In genomic region chr8:74994540-74994939, GRCm38 (mm10) we compare ENCODE assay signal across 8 mouse cellular contexts. TPM values are rescaled to one million over a fixed set of nuclear protein-coding genes. Genes with fewer than 3 reads are reported as not detected.
A peak's percentile ranks its signal among the peaks of the same experiment; 100 is the strongest.
DNase-seq lines count a peak whose midpoint lies in the region; ATAC-seq lines count a peak whose summit lies in the region.

No protein-coding gene starts in this region.

- H3K27me3 ChIP-seq in embryonic facial prominence, embryonic 12.5 days, result no peaks in the 10 kb centered on the region
- H3K27me3 ChIP-seq in intestine, embryonic 14.5 days (replicated peaks; ENCODE audit: control insufficient read depth, insufficient read depth, low read length), result no peaks in the 10 kb centered on the region

- H3K27ac ChIP-seq in embryonic facial prominence, embryonic 12.5 days, result peak overlapping the region; percentile 97
- H3K27ac ChIP-seq in intestine, embryonic 14.5 days (ENCODE audit: low read depth), result peak overlapping the region; percentile 96; the same call in 1 of the 2 replicates

- H3K4me2 ChIP-seq in embryonic facial prominence, embryonic 12.5 days (replicated peaks), result peak overlapping the region; percentile 59
- peak overlapping the region; percentile 61 for H3K4me2 ChIP-seq in intestine, embryonic 14.5 days (ENCODE audit: low read length)

- peaks cover 7% of the 10 kb centered on the region; the same call in 1 of the 2 replicates for H3K4me1 ChIP-seq in embryonic facial prominence, embryonic 12.5 days
- peaks cover 10% of the 10 kb centered on the region for H3K4me1 ChIP-seq in intestine, embryonic 14.5 days (replicated peaks; ENCODE audit: control insufficient read depth, insufficient read depth, low read length)

- ATAC-seq in CD4-positive, CD25-positive, alpha-beta regulatory T cell, adult 4 months, result no peak
- no peak for ATAC-seq in embryonic facial prominence, embryonic 12.5 days (ENCODE audit: insufficient number of reproducible peaks, insufficient read depth, low FRiP score, low TSS enrichment)
- ATAC-seq in intestine, embryonic 14.5 days (replicated peaks; ENCODE audit: low FRiP score, low TSS enrichment, low read depth), result 0 out of 2 replicates have a peak, but pooled peaks have one; percentile 13

- H3K4me3 ChIP-seq in embryonic facial prominence, embryonic 12.5 days, result peak overlapping the region; percentile 81
- H3K4me3 ChIP-seq in intestine, embryonic 14.5 days (ENCODE audit: low read depth, low read length), result peak overlapping the region; percentile 73

- DNase-seq in CD4-positive, CD25-positive, alpha-beta regulatory T cell, adult 2 months (ENCODE audit: low read depth, low spot score), result peak; percentile 17
- DNase-seq in 416B (ENCODE audit: low read depth), result peak; percentile 43
- peak; percentile 61 for DNase-seq in intestine, embryonic 14.5 days (ENCODE audit: low spot score)
- DNase-seq in mesoderm, embryonic 11.5 days (ENCODE audit: low read depth, low spot score), result peak; percentile 19
- peak; percentile 23 for DNase-seq in yolk sac, embryonic 10.5 days (ENCODE audit: low spot score)
- DNase-seq in frontal cortex, postnatal 10 days (ENCODE audit: low spot score in 2 of 2), result no peak

- H3K9ac ChIP-seq in embryonic facial prominence, embryonic 12.5 days, result peak overlapping the region; percentile 98
- H3K9ac ChIP-seq in intestine, embryonic 14.5 days (ENCODE audit: low read length), result peak overlapping the region; percentile 98

- no peaks in the 10 kb centered on the region for H3K9me3 ChIP-seq in embryonic facial prominence, embryonic 12.5 days
- H3K9me3 ChIP-seq in intestine, embryonic 14.5 days (ENCODE audit: control insufficient read depth, low read length), result no peaks in the 10 kb centered on the region

- 2% methylated on average over 7 of the region's 7 CpGs for WGBS in embryonic facial prominence, embryonic 12.5 days
- WGBS in intestine, embryonic 14.5 days, result 4% methylated on average over 7 of the region's 7 CpGs

- peaks cover 10% of the 10 kb centered on the region for H3K36me3 ChIP-seq in embryonic facial prominence, embryonic 12.5 days
- peaks cover 13% of the 10 kb centered on the region for H3K36me3 ChIP-seq in intestine, embryonic 14.5 days (ENCODE audit: control insufficient read depth, insufficient read depth, low read length)

RNA-seq across cellular contexts. Expression of gene Hmgxb4, which starts 1.4 kb away (rescaled TPM):
- polyA plus RNA-seq in CD4-positive, CD25-positive, alpha-beta regulatory T cell, adult 4 months (2017; shearing (Covaris generic)), result 10 to 100 TPM; 34.7 to 52.0 TPM
- polyA plus RNA-seq in embryonic facial prominence, embryonic 12.5 days (2016; fragmentation: Nextera tagmentation; extraction: Ambion mirVana), result 46.6 and 50.8 TPM in 2 replicates
- 44.3 and 46.3 TPM in 2 replicates for polyA plus RNA-seq in intestine, embryonic 14.5 days (2014; fragmentation: Nextera tagmentation; extraction: Ambion mirVana)

RNA-seq across cellular contexts. Expression of gene Tom1, which starts 39.0 kb away (rescaled TPM):
- polyA plus RNA-seq in CD4-positive, CD25-positive, alpha-beta regulatory T cell, adult 4 months (2017; shearing (Covaris generic)), result 10 to 100 TPM; 14.1 to 14.6 TPM
- polyA plus RNA-seq in embryonic facial prominence, embryonic 12.5 days (2016; fragmentation: Nextera tagmentation; extraction: Ambion mirVana), result 30.5 and 36.9 TPM in 2 replicates
- polyA plus RNA-seq in intestine, embryonic 14.5 days (2014; fragmentation: Nextera tagmentation; extraction: Ambion mirVana), result 25.2 and 27.2 TPM in 2 replicates

Comparison
In these comparisons a context has a peak if more than half of its experiments do, and no peak if none do; other contexts are left out.
1. DNase-seq: peak in CD4-positive, CD25-positive, alpha-beta regulatory T cell, adult 2 months (single experiment), 416B (single experiment), intestine, embryonic 14.5 days (single experiment), mesoderm, embryonic 11.5 days (single experiment) and yolk sac, embryonic 10.5 days (single experiment); none in frontal cortex, postnatal 10 days (0 of 2).